ENCODE assay signal across 23 mouse cellular contexts in the genomic region with DNA sequence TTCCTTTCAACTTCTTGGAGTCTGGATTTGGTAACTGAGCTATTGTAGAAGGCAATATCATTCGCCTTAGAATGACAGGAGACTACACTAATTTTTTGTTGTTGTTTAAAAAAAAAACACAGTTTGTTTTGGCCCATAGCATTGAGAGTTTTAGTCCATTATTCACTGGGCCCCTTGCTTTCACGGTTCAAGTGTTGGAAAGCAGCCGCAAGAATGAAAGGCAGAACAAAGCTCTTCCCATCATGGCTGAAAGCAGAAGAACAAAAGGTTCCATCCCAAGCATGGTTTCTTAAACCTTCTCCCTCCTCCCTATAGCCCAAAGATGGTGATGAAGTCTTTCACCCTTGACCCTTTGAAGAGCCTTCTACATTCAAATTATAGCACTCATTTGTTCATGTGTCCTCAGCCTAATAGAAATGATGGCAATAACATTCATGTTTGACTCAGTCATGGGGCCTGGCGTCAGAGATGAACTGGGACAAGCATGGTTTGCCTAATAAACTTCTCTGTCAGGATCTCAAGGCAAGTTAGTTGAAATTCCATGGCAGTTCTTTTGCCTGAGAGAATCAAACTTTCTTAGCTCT.
A peak's percentile ranks its signal among the peaks of the same experiment; 100 is the strongest.
DNase-seq lines count a peak whose midpoint lies in the region; ATAC-seq and TF ChIP-seq lines count a peak whose summit lies in the region.
"Had no signal": no experiment of that assay in that cellular context is flagged by ENCODE, and none has a peak within 500 bp of the region (broad histone marks: within the 10 kb centered on the region; RNA-seq: fewer than 3 reads in every experiment).

No protein-coding gene starts in this region.

- no peak for TF ChIP-seq POLR2A in brain, embryonic 14.5 days (IDR thresholded peaks at IDR 0.05; ENCODE audit: borderline replicate concordance, extremely low read depth, insufficient read depth, insufficient read length, poor library complexity, severe bottlenecking)

- no peaks in the 10 kb centered on the region for H3K9me3 ChIP-seq in hindbrain, embryonic 11.5 days (ENCODE audit: control insufficient read depth, low read length)
- no peaks in the 10 kb centered on the region for H3K9me3 ChIP-seq in hindbrain, postnatal 0 days (ENCODE audit: low read length)
- H3K9me3 ChIP-seq: embryonic facial prominence, embryonic 15.5 days; forebrain, embryonic 12.5 days; heart, embryonic 13.5 days; hindbrain, embryonic 12.5 days had no signal

- peak; percentile 15 for DNase-seq in hindbrain, embryonic 11.5 days (ENCODE audit: low spot score)
- DNase-seq in hindbrain, postnatal 0 days (ENCODE audit: low spot score) = no peak
- peak; percentile 37 for DNase-seq in brain, embryonic 14.5 days (ENCODE audit: low read depth)
- DNase-seq in embryo, embryonic 11 days = peak; percentile 28
- DNase-seq in retina, postnatal 1 day = peak; percentile 28
- DNase-seq in lung, postnatal 25 days (ENCODE audit: low spot score) = no peak
- DNase-seq in layer of hippocampus, adult 9-10 months (ENCODE audit: low spot score) = no peak
- DNase-seq: adrenal gland, adult 8-10 months; adrenal gland, postnatal 36 days; cerebellum, adult 11 months; cerebellum, adult 8-10 months; cerebellum, postnatal 14 days; gastrocnemius, adult 2 months; gastrocnemius, postnatal 25 days; heart, adult 11 months; heart, postnatal 36 days had no signal

- peak; percentile 55; the same call in 1 of the 2 replicates for ATAC-seq in hindbrain, embryonic 11.5 days (ENCODE audit: low FRiP score)
- ATAC-seq in hindbrain, postnatal 0 days = no peak
- ATAC-seq: hindbrain, embryonic 16.5 days had no signal

- TF ChIP-seq CTCF in hindbrain, postnatal 0 days (IDR thresholded peaks at IDR 0.05; ENCODE audit: low read depth) = no peak
- TF ChIP-seq CTCF in brain, embryonic 14.5 days (IDR thresholded peaks at IDR 0.05; ENCODE audit: borderline replicate concordance, extremely low read depth, insufficient read depth, insufficient read length) = no peak

- H3K9ac ChIP-seq in hindbrain, embryonic 11.5 days (ENCODE audit: low read depth, low read length) = no peak overlapping the region
- H3K9ac ChIP-seq in hindbrain, postnatal 0 days (replicated peaks; ENCODE audit: low read length) = no peak overlapping the region
- H3K9ac ChIP-seq: embryonic facial prominence, embryonic 15.5 days; forebrain, embryonic 12.5 days; heart, embryonic 13.5 days; hindbrain, embryonic 12.5 days had no signal

- H3K27me3 ChIP-seq in hindbrain, embryonic 11.5 days (ENCODE audit: control insufficient read depth, insufficient read depth, low read length) = no peaks in the 10 kb centered on the region
- no peaks in the 10 kb centered on the region for H3K27me3 ChIP-seq in hindbrain, postnatal 0 days (ENCODE audit: insufficient read depth, low read length)
- H3K27me3 ChIP-seq: CH12.LX; embryonic facial prominence, embryonic 15.5 days; forebrain, embryonic 12.5 days; heart, embryonic 13.5 days; hindbrain, embryonic 12.5 days had no signal

- H3K4me2 ChIP-seq in hindbrain, embryonic 11.5 days (replicated peaks; ENCODE audit: low read depth, low read length) = no peak overlapping the region
- no peak overlapping the region for H3K4me2 ChIP-seq in hindbrain, postnatal 0 days (ENCODE audit: low read depth, low read length)
- H3K4me2 ChIP-seq: embryonic facial prominence, embryonic 15.5 days; forebrain, embryonic 12.5 days; heart, embryonic 13.5 days; hindbrain, embryonic 12.5 days had no signal

- H3K4me3 ChIP-seq in hindbrain, embryonic 11.5 days (ENCODE audit: low read depth, low read length) = no peak overlapping the region
- no peak overlapping the region for H3K4me3 ChIP-seq in hindbrain, postnatal 0 days (ENCODE audit: low read length)
- H3K4me3 ChIP-seq: embryonic facial prominence, embryonic 15.5 days; erythroblast, embryonic 14.5 days; forebrain, embryonic 12.5 days; gastrocnemius, adult 2 months; heart, embryonic 13.5 days; hindbrain, embryonic 12.5 days had no signal

- WGBS in hindbrain, embryonic 11.5 days = 30% methylated on average over 4 of the region's 4 CpGs
- WGBS in hindbrain, postnatal 0 days = 29% methylated on average over 4 of the region's 4 CpGs

- H3K4me1 ChIP-seq in hindbrain, embryonic 11.5 days (replicated peaks; ENCODE audit: control insufficient read depth, insufficient read depth, low read length) = no peaks in the 10 kb centered on the region
- H3K4me1 ChIP-seq in hindbrain, postnatal 0 days (ENCODE audit: insufficient read depth, low read length) = no peaks in the 10 kb centered on the region
- H3K4me1 ChIP-seq: embryonic facial prominence, embryonic 15.5 days; heart, embryonic 13.5 days; hindbrain, embryonic 12.5 days had no signal

- H3K27ac ChIP-seq in hindbrain, embryonic 11.5 days (ENCODE audit: low read depth, low read length) = no peak overlapping the region
- H3K27ac ChIP-seq in hindbrain, postnatal 0 days = no peak overlapping the region
- H3K27ac ChIP-seq: embryonic facial prominence, embryonic 15.5 days; forebrain, embryonic 12.5 days; gastrocnemius, adult 2 months; heart, embryonic 13.5 days; hindbrain, embryonic 12.5 days had no signal

- no peaks in the 10 kb centered on the region for H3K36me3 ChIP-seq in hindbrain, embryonic 11.5 days (ENCODE audit: control insufficient read depth, insufficient read depth, low read length)
- no peaks in the 10 kb centered on the region for H3K36me3 ChIP-seq in hindbrain, postnatal 0 days (ENCODE audit: insufficient read depth, low read length)
- H3K36me3 ChIP-seq: embryonic facial prominence, embryonic 15.5 days; forebrain, embryonic 12.5 days; heart, embryonic 13.5 days; hindbrain, embryonic 12.5 days had no signal

Comparison
In these comparisons a context has a peak if more than half of its experiments do, and no peak if none do; other contexts are left out.
1. DNase-seq: peak in hindbrain, embryonic 11.5 days (single experiment), brain, embryonic 14.5 days (single experiment), embryo, embryonic 11 days (single experiment) and retina, postnatal 1 day (single experiment); none in hindbrain, postnatal 0 days (single experiment), lung, postnatal 25 days (single experiment) and layer of hippocampus, adult 9-10 months (single experiment).